Mouse (Mus musculus): ENCODE results near the gene Gchfr. TPM values are rescaled to one million over a fixed set of nuclear protein-coding genes. Genes with fewer than 3 reads are reported as not detected.

The Gchfr gene
- polyA plus RNA-seq, 1 experiment = 55.8 TPM

- peak; percentile 87 for DNase-seq (ENCODE audit: low read depth, low spot score)
- 1% methylated on average over 51 of the region's 51 CpGs for WGBS
Observed at GRCm38 (mm10) chr2:119208344-119209175, 41.0 kb downstream of the Gchfr start, which contains the start of the genes Zfyve19 and Dnajc17. Gene Zfyve19 (plus strand): TSS chr2:119208617. Gene Dnajc17 (minus strand): TSS chr2:119208795.

GRCm38 (mm10) chr2:119209176-119209507 is 41.6 kb downstream of the Gchfr start:
- no peak for DNase-seq (ENCODE audit: low read depth, low spot score)
- WGBS = under 1% methylated on average over 13 of the region's 13 CpGs

Other genes with a start within 250 kb of the Gchfr start
- 3.6 and 3.8 TPM in 2 replicates for gene Chst14, start 241.3 kb upstream of the Gchfr start, polyA plus RNA-seq (2012; rRNA removed)
- gene Ccdc32, start 138.4 kb upstream of the Gchfr start, polyA plus RNA-seq (2012; rRNA removed) = 12.4 and 16.0 TPM in 2 replicates
- 2.3 and 4.0 TPM in 2 replicates for gene Rpusd2, start 133.0 kb upstream of the Gchfr start, polyA plus RNA-seq (2012; rRNA removed)
- 0.43 and 1.1 TPM in 2 replicates for gene Knl1, start 120.7 kb upstream of the Gchfr start, polyA plus RNA-seq (2012; rRNA removed)
- gene Rad51, start 55.0 kb upstream of the Gchfr start, polyA plus RNA-seq (2012; rRNA removed) = 23.0 and 25.3 TPM in 2 replicates
- gene Rmdn3, start 10.7 kb upstream of the Gchfr start, polyA plus RNA-seq (2012; rRNA removed) = 31.2 and 52.2 TPM in 2 replicates
- 0.30 and 0.35 TPM in 2 replicates for gene Gm14137, start 6.7 kb downstream of the Gchfr start, polyA plus RNA-seq (2012; rRNA removed)
- gene Zfyve19, start 40.8 kb downstream of the Gchfr start, polyA plus RNA-seq (2012; rRNA removed) = 45.2 and 62.6 TPM in 2 replicates
- 3.6 and 4.0 TPM in 2 replicates for gene Dnajc17, start 41.0 kb downstream of the Gchfr start, polyA plus RNA-seq (2012; rRNA removed)
- gene Ppp1r14d, start 62.1 kb downstream of the Gchfr start, polyA plus RNA-seq (2012; rRNA removed) = 424 and 448 TPM in 2 replicates
- gene Spint1, start 69.6 kb downstream of the Gchfr start, polyA plus RNA-seq (2012; rRNA removed) = 196 and 257 TPM in 2 replicates
- 1.2 and 1.4 TPM in 2 replicates for gene Rhov, start 103.5 kb downstream of the Gchfr start, polyA plus RNA-seq (2012; rRNA removed)
- 16.4 and 19.2 TPM in 2 replicates for gene Vps18, start 121.0 kb downstream of the Gchfr start, polyA plus RNA-seq (2012; rRNA removed)
- 15.6 and 17.0 TPM in 2 replicates for gene Dll4, start 158.0 kb downstream of the Gchfr start, polyA plus RNA-seq (2012; rRNA removed)
- 5.3 and 6.8 TPM in 2 replicates for gene Chac1, start 183.5 kb downstream of the Gchfr start, polyA plus RNA-seq (2012; rRNA removed)

All from large intestine, adult 2 months (tissue).